Mouse (Mus musculus) MEL (cell line): ENCODE results near the gene Nipal4.
A peak's percentile ranks its signal among the peaks of the same experiment; 100 is the strongest.

Experiments
- BHLHE40 ChIP-seq: IDR thresholded peaks from 2 replicates; pipeline ENCODE4 v1.6.1; 2012; ENCODE audit warnings: low read depth, mild to moderate bottlenecking, inconsistent platforms, low read length, improper control_type of control experiment, borderline replicate concordance
- CTCF ChIP-seq, 3 experiments: IDR thresholded peaks in 2 of 3; conservative IDR thresholded peaks in 1 of 3; 2 replicates each; pipeline ENCODE4 v1.5.1; 2011 to 2012; ENCODE audit warnings: low read length in 3 of 3, low read depth in 2 of 3, mild to moderate bottlenecking in 2 of 3, improper control_type of control experiment in 1 of 3, inconsistent platforms in 1 of 3, mixed read lengths in 1 of 3, moderate library complexity in 1 of 3; ENCODE audit not compliant: control insufficient read depth in 1 of 3, insufficient read depth in 1 of 3, poor library complexity in 1 of 3, severe bottlenecking in 1 of 3
- GATA1 ChIP-seq: IDR thresholded peaks from 2 replicates; pipeline ENCODE4 v1.6.1; 2011; ENCODE audit warnings: low read depth, low read length, improper control_type of control experiment
- HCFC1 ChIP-seq: IDR thresholded peaks from 2 replicates; pipeline ENCODE4 v1.6.1; 2012; ENCODE audit warnings: low read depth, mild to moderate bottlenecking, inconsistent platforms, low read length, improper control_type of control experiment, moderate library complexity
- MAFK ChIP-seq: IDR thresholded peaks from 2 replicates; pipeline ENCODE4 v1.6.1; 2011; ENCODE audit warnings: low read depth, mild to moderate bottlenecking, low read length, improper control_type of control experiment, borderline replicate concordance
- MAZ ChIP-seq: IDR thresholded peaks from 2 replicates; pipeline ENCODE4 v1.6.1; 2012; ENCODE audit warnings: low read depth, mild to moderate bottlenecking, inconsistent platforms, low read length, improper control_type of control experiment
- MXI1 ChIP-seq: IDR thresholded peaks from 2 replicates; pipeline ENCODE4 v1.6.1; 2011; ENCODE audit warnings: mild to moderate bottlenecking, low read depth, low read length, improper control_type of control experiment
- MYC ChIP-seq: IDR thresholded peaks from 2 replicates; pipeline ENCODE4 v1.6.1; 2011; ENCODE audit warnings: low read depth, mild to moderate bottlenecking, low read length, improper control_type of control experiment, moderate library complexity
- POLR2A ChIP-seq, 2 experiments: IDR thresholded peaks; 2 replicates each; pipeline ENCODE4 v1.6.1; 2011 to 2012; ENCODE audit warnings: low read length in 2 of 2, mild to moderate bottlenecking in 2 of 2, control low read depth in 1 of 2, improper control_type of control experiment in 1 of 2, low read depth in 1 of 2, moderate library complexity in 1 of 2; ENCODE audit not compliant: control insufficient read depth in 1 of 2, insufficient read depth in 1 of 2, poor library complexity in 1 of 2
- POLR2AphosphoS5 ChIP-seq: IDR thresholded peaks from 2 replicates; pipeline ENCODE4 v1.6.1; 2012; ENCODE audit warnings: low read depth, borderline replicate concordance, mild to moderate bottlenecking, inconsistent platforms, low read length, moderate library complexity, mixed read lengths
- RAD21 ChIP-seq: IDR thresholded peaks from 2 replicates; pipeline ENCODE4 v1.6.1; 2011; ENCODE audit warnings: mild to moderate bottlenecking, low read depth, low read length, improper control_type of control experiment
- SIN3A ChIP-seq: IDR thresholded peaks from 2 replicates; pipeline ENCODE4 v1.6.1; 2012; ENCODE audit warnings: low read length, improper control_type of control experiment, inconsistent platforms
- TCF12 ChIP-seq: IDR thresholded peaks from 2 replicates; pipeline ENCODE4 v1.6.1; 2014; ENCODE audit warnings: low read depth, mild to moderate bottlenecking, inconsistent platforms, low read length, improper control_type of control experiment, moderate library complexity
- ZKSCAN1 ChIP-seq: IDR thresholded peaks from 2 replicates; pipeline ENCODE4 v1.6.1; 2012; ENCODE audit warnings: low read depth, mild to moderate bottlenecking, inconsistent platforms, low read length, improper control_type of control experiment, moderate library complexity

DNA sequence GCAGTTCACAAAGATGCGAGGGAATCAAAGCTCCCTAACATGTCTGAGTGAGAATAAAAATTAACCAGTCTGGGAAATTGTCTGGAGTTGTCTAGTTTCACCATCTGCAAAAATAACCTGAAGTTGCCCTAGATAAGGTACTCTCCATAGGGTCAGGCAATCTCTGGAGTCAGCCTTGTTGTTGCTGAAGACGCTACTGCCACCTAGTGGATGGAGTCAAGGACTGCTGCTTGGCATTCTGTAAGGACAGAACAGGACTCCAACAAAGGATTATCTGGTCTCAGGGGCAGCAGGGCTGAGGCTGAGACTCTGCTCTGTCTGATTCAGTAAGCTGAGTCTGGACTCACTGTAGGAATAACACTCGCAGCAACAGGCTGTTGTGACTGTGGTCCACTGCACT lies 49.0 kb upstream of the Nipal4 start:
- no peak for TF ChIP-seq MXI1
- TF ChIP-seq CTCF (IDR thresholded peaks at IDR 0.05 in 2 of 3, conservative IDR thresholded peaks at IDR 0.05 in 1 of 3; ENCODE audit: control insufficient read depth in 1 of 3, insufficient read depth in 1 of 3, low read depth in 2 of 3, low read length in 3 of 3, poor library complexity in 1 of 3, severe bottlenecking in 1 of 3) = peak; percentile 93 to 99 (median 98)
- TF ChIP-seq ZKSCAN1 = no peak
- TF ChIP-seq MAZ = no peak
- TF ChIP-seq MAFK = no peak
- no peak for TF ChIP-seq MYC
- TF ChIP-seq POLR2AphosphoS5 = no peak
- no peak for TF ChIP-seq BHLHE40
- TF ChIP-seq POLR2A (IDR thresholded peaks at IDR 0.05; ENCODE audit: control insufficient read depth in 1 of 2, insufficient read depth in 1 of 2, low read depth in 1 of 2, low read length in 2 of 2, poor library complexity in 1 of 2) = no peak
- peak; percentile 51 for TF ChIP-seq GATA1
- TF ChIP-seq HCFC1 = no peak
- no peak for TF ChIP-seq SIN3A
- TF ChIP-seq RAD21 = peak; percentile 98
- no peak for TF ChIP-seq TCF12
